Mouse (Mus musculus) CH12.LX (cell line): Measurements from ENCODE around the gene Lgi1. TPM values are rescaled to one million over a fixed set of nuclear protein-coding genes. Genes with fewer than 3 reads are reported as not detected.

Experiments used
- DNase-seq: peaks from one replicate; pipeline ENCODE4 v3.0.0-alpha.2; 2013; ENCODE audit errors: extremely low read depth
- H3K27ac ChIP-seq: 2 replicates; pipeline ENCODE4 v1.5.1; 2012; ENCODE audit warnings: low read depth, mild to moderate bottlenecking, control low read depth, moderate library complexity; ENCODE audit not compliant: insufficient read depth
- H3K27me3 ChIP-seq: replicated peaks from 2 replicates; pipeline ENCODE3; 2012; ENCODE audit warnings: inconsistent platforms
- H3K36me3 ChIP-seq, 2 experiments: replicated peaks in 1 of 2; 2 replicates each; pipeline versions ENCODE3 to v1.6.1; 2012; ENCODE audit warnings: inconsistent platforms in 1 of 2, low read length in 1 of 2, mild to moderate bottlenecking in 1 of 2, mixed read lengths in 1 of 2, moderate library complexity in 1 of 2; ENCODE audit not compliant: control insufficient read depth in 1 of 2, insufficient read depth in 1 of 2
- H3K4me1 ChIP-seq, 2 experiments: 2 replicates each; pipeline ENCODE4 v1.6.1; 2012; ENCODE audit warnings: inconsistent platforms in 1 of 2, moderate library complexity in 1 of 2; ENCODE audit not compliant: insufficient read depth in 2 of 2, control insufficient read depth in 1 of 2
- H3K4me2 ChIP-seq: 2 replicates; pipeline ENCODE4 v1.6.1; 2012; ENCODE audit warnings: low read depth, mild to moderate bottlenecking, control low read depth; ENCODE audit not compliant: poor library complexity, insufficient read depth, severe bottlenecking
- H3K4me3 ChIP-seq, 3 experiments: fragments of 150-350 bp in 1 of 3; sonication (generic) in 1 of 3; replicated peaks in 1 of 3; 2 replicates each; pipeline versions ENCODE3 to v1.5.1; 2011 to 2012; ENCODE audit warnings: low read depth in 2 of 3, low read length in 2 of 3, mild to moderate bottlenecking in 2 of 3, moderate library complexity in 2 of 3, control low read depth in 1 of 3, improper control_type of control experiment in 1 of 3, inconsistent platforms in 1 of 3, mixed read lengths in 1 of 3; ENCODE audit not compliant: poor library complexity in 1 of 3
- H3K79me2 ChIP-seq: replicated peaks from 2 replicates; pipeline ENCODE4 v1.6.1; 2012; ENCODE audit warnings: mild to moderate bottlenecking, moderate library complexity; ENCODE audit not compliant: control insufficient read depth, poor library complexity, insufficient read depth, severe bottlenecking; ENCODE audit errors: extremely low read depth
- H3K9ac ChIP-seq: 2 replicates; pipeline ENCODE4 v1.6.1; 2012; ENCODE audit warnings: low read depth, mild to moderate bottlenecking, control low read depth, moderate library complexity; ENCODE audit not compliant: insufficient read depth
- H3K9me3 ChIP-seq: replicated peaks from 2 replicates; pipeline ENCODE3; 2012; ENCODE audit warnings: low read length, inconsistent platforms, mixed read lengths
- CHD2 ChIP-seq: IDR thresholded peaks from 2 replicates; pipeline ENCODE4 v1.6.1; 2011; ENCODE audit warnings: low read length, improper control_type of control experiment
- ELF1 ChIP-seq: IDR thresholded peaks from 2 replicates; pipeline ENCODE4 v1.6.1; 2014; ENCODE audit warnings: low read depth, mild to moderate bottlenecking, inconsistent platforms, low read length, improper control_type of control experiment
- EP300 ChIP-seq: IDR thresholded peaks from 2 replicates; pipeline ENCODE4 v1.6.1; 2011; ENCODE audit warnings: low read length, improper control_type of control experiment
- IRF4 ChIP-seq: IDR thresholded peaks from 2 replicates; pipeline ENCODE4 v1.6.1; 2014; ENCODE audit warnings: low read depth, mild to moderate bottlenecking, inconsistent platforms, low read length, improper control_type of control experiment
- JUN ChIP-seq: IDR thresholded peaks from 2 replicates; pipeline ENCODE4 v1.6.1; 2011; ENCODE audit warnings: low read depth, mild to moderate bottlenecking, low read length, improper control_type of control experiment, moderate library complexity; ENCODE audit not compliant: insufficient read depth
- KAT2A ChIP-seq: IDR thresholded peaks from 2 replicates; pipeline ENCODE4 v1.6.1; 2012; ENCODE audit warnings: low read length, improper control_type of control experiment, inconsistent platforms; ENCODE audit not compliant: insufficient replicate concordance
- MAFK ChIP-seq: IDR thresholded peaks from 2 replicates; pipeline ENCODE4 v1.6.1; 2011; ENCODE audit warnings: low read length, improper control_type of control experiment; ENCODE audit not compliant: insufficient replicate concordance
- MAZ ChIP-seq: IDR thresholded peaks from 2 replicates; pipeline ENCODE4 v1.6.1; 2012; ENCODE audit warnings: low read depth, mild to moderate bottlenecking, inconsistent platforms, low read length, improper control_type of control experiment, moderate library complexity
- MEF2A ChIP-seq: IDR thresholded peaks from 2 replicates; pipeline ENCODE4 v1.6.1; 2014; ENCODE audit warnings: low read depth, mild to moderate bottlenecking, inconsistent platforms, low read length, improper control_type of control experiment, borderline replicate concordance
- MXI1 ChIP-seq: IDR thresholded peaks from 2 replicates; pipeline ENCODE4 v1.6.1; 2011; ENCODE audit warnings: mild to moderate bottlenecking, low read depth, low read length, improper control_type of control experiment
- MYC ChIP-seq: IDR thresholded peaks from 2 replicates; pipeline ENCODE4 v1.6.1; 2011; ENCODE audit warnings: low read depth, mild to moderate bottlenecking, improper control_type of control experiment, low read length
- PAX5 ChIP-seq: IDR thresholded peaks from 2 replicates; pipeline ENCODE4 v1.6.1; 2012; ENCODE audit warnings: low read length, inconsistent platforms, mixed read lengths
- POLR2A ChIP-seq: IDR thresholded peaks from 2 replicates; pipeline ENCODE4 v1.6.1; 2011; ENCODE audit warnings: low read depth, mild to moderate bottlenecking, improper control_type of control experiment, low read length
- RAD21 ChIP-seq: IDR thresholded peaks from 2 replicates; pipeline ENCODE4 v1.6.1; 2011; ENCODE audit warnings: low read depth, mild to moderate bottlenecking, low read length, improper control_type of control experiment, moderate library complexity
- TBP ChIP-seq: conservative IDR thresholded peaks from 2 replicates; pipeline ENCODE4 v1.6.1; 2011; ENCODE audit warnings: low read depth, low read length, improper control_type of control experiment
- ZC3H11A ChIP-seq: IDR thresholded peaks from 2 replicates; pipeline ENCODE4 v1.6.1; 2012; ENCODE audit warnings: low read depth, mild to moderate bottlenecking, inconsistent platforms, low read length, improper control_type of control experiment
- dilution Hi-C: fragments of 300-500 bp; cut with MboI; formaldehyde crosslinking; loops from 2 replicates; pipeline ENCODE4 v1.14.3; 2020; ENCODE audit warnings: low sequenced_read_pairs; ENCODE audit not compliant: extremely low pct_unique_long_range_greater_than_20kb, extremely low pct_ligation_motif_present
- in situ Hi-C: fragments of 300-500 bp; cut with MboI; formaldehyde crosslinking; loops from 3 replicates; pipeline ENCODE4 v1.14.3; 2019; ENCODE audit warnings: low sequenced_read_pairs, low pct_ligation_motif_present, low pct_unique_long_range_greater_than_20kb, mixed read lengths
- polyA plus RNA-seq: library from polyadenylated mRNA; unstranded; fragments of >175 nt; gene quantifications from 2 replicates; pipeline ENCODE4 v1.2.1, GENCODE M21; 2012; ENCODE audit warnings: low read depth; ENCODE audit not compliant: insufficient read length
- total RNA-seq, 2 experiments: library from RNA; depleted of rRNA; stranded (reverse); fragments of 300-350 nt in 1 of 2; fragments of >200 nt in 1 of 2; gene quantifications; 2 replicates each; pipeline ENCODE4 v1.2.3; 2012 to 2014

The Lgi1 gene
- total and polyA plus RNA-seq, 3 experiments: 0.20 TPM; not detected in 2

DNA sequence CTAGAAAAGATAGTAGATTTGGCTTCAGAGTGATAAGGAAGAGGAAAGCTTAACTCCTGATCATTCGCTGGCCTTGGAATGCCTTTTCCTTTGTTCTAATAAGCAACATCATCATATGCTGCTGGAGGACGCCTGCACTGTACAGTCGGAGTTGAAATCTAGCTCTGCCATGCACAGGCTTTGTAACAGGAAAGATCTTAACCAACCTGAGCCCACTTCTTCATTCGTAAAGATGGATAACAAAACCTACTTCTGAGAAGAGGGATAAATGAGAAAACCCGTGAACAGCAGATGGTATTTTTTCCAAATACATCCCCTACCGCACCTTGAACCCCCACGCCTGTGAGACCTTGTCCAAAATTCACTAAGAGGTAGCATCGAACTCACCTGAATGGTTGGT lies 43.8 kb downstream of the Lgi1 start:
- dilution Hi-C loops: no loop called here
- no peak for TF ChIP-seq MXI1
- TF ChIP-seq ELF1: no peak
- TF ChIP-seq POLR2A: no peak
- no peak for TF ChIP-seq RAD21
- TF ChIP-seq MAZ: no peak
- TF ChIP-seq IRF4: no peak
- no peak for TF ChIP-seq KAT2A
- TF ChIP-seq CHD2: no peak
- no peak for TF ChIP-seq ZC3H11A
- no peak for TF ChIP-seq JUN
- TF ChIP-seq MEF2A: no peak
- TF ChIP-seq TBP: no peak
- TF ChIP-seq MAFK: no peak
- no peak for TF ChIP-seq EP300
- TF ChIP-seq PAX5: no peak
- TF ChIP-seq MYC: no peak
- TF ChIP-seq, all 38 proteins: peak for 0
- DNase-seq: no peak
- H3K79me2 ChIP-seq: no peaks in the 10 kb centered on the region
- H3K4me3 ChIP-seq: no peak overlapping the region
- H3K9me3 ChIP-seq: no peaks in the 10 kb centered on the region
- no peak overlapping the region for H3K27ac ChIP-seq
- H3K9ac ChIP-seq: no peak overlapping the region
- in situ Hi-C loops: no loop called here
- H3K4me2 ChIP-seq: no peak overlapping the region
- H3K27me3 ChIP-seq: no peaks in the 10 kb centered on the region
- H3K4me1 ChIP-seq: 0 out of 4 replicates have a peak, but pooled peaks cover 0 to 2% of the 10 kb centered on the region in 2 experiments
- no peaks in the 10 kb centered on the region for H3K36me3 ChIP-seq

DNA sequence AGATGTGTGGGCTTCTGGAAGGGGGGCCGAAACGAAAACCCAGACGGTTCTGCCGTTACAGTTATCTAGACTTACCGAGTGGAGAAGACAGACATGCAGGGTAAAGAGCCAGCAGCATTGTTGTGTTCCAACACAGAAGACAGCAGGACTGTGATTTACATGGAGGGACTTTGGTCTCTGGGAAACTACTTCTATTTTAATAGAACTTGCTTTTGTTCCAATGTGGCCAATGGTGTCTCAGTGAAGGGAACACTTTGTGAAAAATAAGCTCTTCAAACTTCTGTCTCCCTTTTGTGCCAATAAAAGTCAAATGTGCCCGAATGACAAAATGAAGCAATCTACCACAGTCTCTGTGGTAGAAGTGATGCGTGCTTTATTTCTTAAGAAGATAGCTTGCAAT lies 50.8 kb downstream of the Lgi1 start:
- Histone ChIP-seq H3K36me3 (no peaks in the 10 kb centered on the region), H3K9me3 (peaks cover 9% of the 10 kb centered on the region), H3K4me1 (no peaks in the 10 kb centered on the region), H3K79me2 (no peaks in the 10 kb centered on the region), H3K4me3 (no peak overlapping the region), H3K9ac (no peak overlapping the region), H3K27me3 (no peaks in the 10 kb centered on the region), H3K27ac (no peak overlapping the region), H3K4me2 (no peak overlapping the region)
- dilution Hi-C loops: no loop called here
- TF ChIP-seq ZC3H11A (no peak), ELF1 (no peak)
- DNase-seq: no peak
- in situ Hi-C loops: no loop called here
